Mouse (Mus musculus): Measurements from ENCODE around the gene Atg4a.

The Atg4a gene

DNA sequence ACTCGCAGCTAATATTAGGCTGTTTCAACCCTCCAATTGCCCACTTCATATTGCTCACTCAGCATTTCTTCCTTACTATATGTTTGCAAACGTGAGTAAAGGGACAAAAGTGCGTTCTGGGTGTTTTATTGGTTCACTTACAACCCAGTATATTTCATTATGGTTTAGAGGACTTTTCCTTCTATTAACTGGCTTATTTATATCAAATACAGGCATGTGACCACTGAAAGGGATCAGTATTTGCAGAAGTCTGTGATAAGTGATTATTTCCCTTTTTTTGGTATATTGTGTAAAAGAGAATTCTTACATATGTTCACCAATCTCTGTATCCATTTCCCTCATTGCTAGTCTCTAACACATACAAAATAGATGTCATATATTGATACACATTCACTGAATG lies 203.7 kb downstream of the Atg4a start:
- no peak for DNase-seq (ENCODE audit: low read depth)

DNA sequence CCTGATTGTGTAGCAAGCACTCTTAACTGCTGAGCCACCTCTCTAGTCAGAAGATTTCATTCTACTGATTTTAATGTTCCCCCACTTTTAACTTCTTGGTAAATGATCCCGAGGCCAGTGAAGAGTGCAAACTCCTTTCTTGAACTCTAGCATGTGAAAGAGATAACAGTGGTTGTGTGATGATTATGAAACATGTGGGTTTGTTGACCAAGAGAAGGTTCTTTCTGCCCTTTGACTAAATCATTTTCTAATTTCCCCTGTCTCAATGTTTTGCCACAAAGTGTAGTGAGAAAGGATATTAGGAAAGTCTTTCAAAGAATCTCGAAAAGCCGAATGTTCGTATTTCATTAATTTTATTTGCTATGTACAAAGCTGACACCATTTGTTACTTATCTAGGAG lies 208.4 kb downstream of the Atg4a start:
- no peak for DNase-seq (ENCODE audit: low read depth)

DNA sequence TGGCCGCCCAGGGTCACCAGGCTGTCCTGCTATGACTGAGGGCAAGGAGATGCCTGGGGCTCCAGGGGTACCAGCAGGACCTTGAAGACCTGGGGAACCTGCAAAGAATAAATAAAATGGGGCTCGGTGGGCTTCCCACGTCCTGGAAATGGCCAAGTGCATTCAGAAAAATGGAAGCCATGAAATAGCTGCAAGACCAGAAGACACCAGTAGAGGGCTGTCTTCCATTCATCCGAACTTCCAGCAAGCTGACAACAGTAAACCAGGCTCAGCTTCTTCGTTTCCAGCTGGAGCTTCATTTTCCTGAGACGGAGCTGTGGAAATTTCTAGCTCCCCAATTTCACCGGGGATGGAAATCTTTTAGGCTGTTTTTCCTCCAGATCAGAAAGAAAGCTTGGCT lies 218.6 kb downstream of the Atg4a start:
- no peak for DNase-seq (ENCODE audit: low read depth)

GRCm38 (mm10) chrX:141195036-141195435 lies 238.3 kb downstream of the Atg4a start:
- no peak for DNase-seq (ENCODE audit: low read depth)

GRCm38 (mm10) chrX:141198993-141199392 lies 242.3 kb downstream of the Atg4a start:
- no peak for DNase-seq (ENCODE audit: low read depth)

- DNase-seq (ENCODE audit: low read depth) = no peak
These were observed 256.1 kb downstream of the Atg4a start for GRCm38 (mm10) chrX:141212802-141213201.

Measured in c-Kit-positive CD71-negative TER-119-negative erythroid progenitor cells, embryonic 14.5 days (primary cell).